Mouse (Mus musculus): ENCODE data around the gene Il17ra.

DNA sequence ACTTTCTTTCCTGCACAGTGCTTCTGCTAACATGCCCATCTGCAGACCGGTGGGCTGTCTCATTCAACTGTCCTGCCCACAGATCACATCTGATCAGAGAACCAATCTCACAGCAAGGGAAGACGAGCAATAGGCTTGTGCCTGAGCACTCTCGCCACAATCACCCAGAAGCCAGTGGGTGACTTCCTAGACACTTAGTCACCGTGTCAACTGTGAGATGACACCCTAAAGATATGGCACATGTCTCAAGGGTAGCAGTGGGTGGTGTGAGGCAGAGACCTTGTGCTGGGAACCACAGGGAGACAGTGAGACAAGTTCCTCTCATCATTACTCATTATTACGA, 10.0 kb upstream of the Il17ra start:
- no peak for TF ChIP-seq CTCF (IDR thresholded peaks at IDR 0.05; ENCODE audit: insufficient read depth, low read depth, low read length)
- no peak for TF ChIP-seq POLR2A (IDR thresholded peaks at IDR 0.05; ENCODE audit: insufficient read depth, low read depth, low read length)
